Mouse (Mus musculus) megakaryocyte, embryonic 14.5 days (primary cell): Measurements from ENCODE around the gene Epb41l3.

Experiments used
- FLI1 ChIP-seq: IDR thresholded peaks from 2 replicates; pipeline ENCODE4 v1.6.1; 2012; ENCODE audit warnings: low read length, inconsistent platforms, mixed read lengths
- GATA1 ChIP-seq: IDR thresholded peaks from 3 replicates; pipeline ENCODE4 v1.6.1; 2012; ENCODE audit warnings: mixed read lengths, low read length, inconsistent platforms, borderline replicate concordance

- no peak for TF ChIP-seq GATA1
- no peak for TF ChIP-seq FLI1
Observed at GRCm38 (mm10) chr17:69230131-69230621, 154.7 kb downstream of the Epb41l3 start.
